Mouse (Mus musculus) olfactory bulb, adult 2 months (tissue): ENCODE results near the gene Ngf.

Experiments used
- CTCF ChIP-seq: fragments of 200-500 bp; IDR thresholded peaks from 2 replicates; pipeline ENCODE4 v1.5.1; 2012; ENCODE audit warnings: low read depth, mild to moderate bottlenecking, low read length, moderate library complexity; ENCODE audit not compliant: insufficient read depth
- POLR2A ChIP-seq: fragments of 200-500 bp; IDR thresholded peaks from 2 replicates; pipeline ENCODE4 v1.6.1; 2012; ENCODE audit warnings: mild to moderate bottlenecking, low read depth, low read length, moderate library complexity; ENCODE audit not compliant: insufficient read depth

DNA sequence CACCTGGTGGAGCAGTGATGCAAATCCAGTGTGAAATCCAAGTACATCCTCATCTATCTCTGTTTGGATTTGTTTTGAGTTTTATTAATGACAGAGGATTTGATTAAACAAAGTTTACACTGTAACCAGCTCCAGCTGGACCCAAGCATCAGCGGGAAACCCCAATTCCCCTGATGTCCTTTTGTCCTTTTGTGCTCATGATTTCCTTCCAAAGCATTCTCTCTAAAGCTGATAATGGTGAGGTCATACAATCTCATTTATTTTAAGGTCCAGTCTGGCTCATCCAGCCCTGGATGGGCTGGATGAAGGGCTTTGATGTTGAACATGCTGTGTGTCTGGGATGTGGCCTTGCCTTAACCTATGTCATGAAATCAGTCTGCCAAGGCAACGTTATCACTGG, 30.3 kb downstream of the Ngf start:
- TF ChIP-seq CTCF (no peak), POLR2A (no peak)
